Mouse (Mus musculus): ENCODE data around the gene Ube2g1. TPM values are rescaled to one million over a fixed set of nuclear protein-coding genes. Genes with fewer than 3 reads are reported as not detected.
"Not testable (repeated sequence)": the region's sequence is repeated elsewhere in the genome, so short reads cannot be mapped to it uniquely, and the experiment has no call there.

Ube2g1 gene
- polyA plus RNA-seq, 1 experiment from 2014 or later: 76.2 TPM

DNA sequence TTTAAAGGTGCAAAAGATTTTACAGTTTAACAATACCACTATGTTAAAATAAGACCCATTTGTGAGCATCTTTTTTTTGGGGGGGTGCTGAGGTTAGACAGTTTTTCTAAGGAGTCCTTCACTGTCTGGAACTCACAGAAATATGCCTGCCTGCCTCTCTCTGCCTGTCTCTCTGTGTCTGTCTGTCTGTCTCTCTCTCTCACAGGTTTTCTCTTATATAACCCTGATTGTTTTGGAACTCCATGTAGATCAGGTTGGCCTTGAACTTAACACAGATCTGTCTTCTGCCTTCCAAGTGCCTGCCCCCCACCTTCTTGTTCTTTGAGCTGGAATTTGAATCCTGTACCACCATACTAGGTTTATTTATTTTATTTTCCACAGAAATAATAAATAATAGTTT lies 2.2 kb downstream of the Ube2g1 start:
- Histone ChIP-seq H3K4me3 (replicated peaks) (no peak overlapping the region), H3K27ac (replicated peaks) (no peak overlapping the region), H3K4me1 (peaks cover 19% of the 10 kb centered on the region), H3K9ac (replicated peaks) (no peak overlapping the region), H3K27me3 (replicated peaks) (no peaks in the 10 kb centered on the region), H3K4me2 (peak overlapping the region; percentile 20; the same call in 1 of the 2 replicates), H3K9me3 (replicated peaks) (no peaks in the 10 kb centered on the region), H3K36me3 (no peaks in the 10 kb centered on the region)
- no peak for ATAC-seq (ENCODE audit: low FRiP score)

DNA sequence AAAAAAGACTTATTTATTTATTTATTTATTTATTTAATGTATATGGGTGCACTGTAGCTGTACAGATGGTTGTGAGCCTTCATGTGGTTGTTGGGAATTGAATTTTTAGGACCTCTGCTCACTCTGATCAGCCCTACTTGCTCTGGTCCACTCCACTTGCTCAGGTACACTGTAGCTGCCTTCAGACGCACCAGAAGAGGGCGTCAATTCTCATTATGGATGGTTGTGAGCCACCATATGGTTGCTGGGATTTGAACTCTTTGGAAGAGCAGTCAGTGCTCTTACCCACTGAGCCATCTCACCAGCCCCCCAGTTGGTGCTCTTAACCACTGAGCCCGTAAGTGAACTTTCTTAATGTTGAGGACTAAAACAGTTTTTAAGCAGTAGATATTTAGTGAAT lies 7.3 kb downstream of the Ube2g1 start:
- H3K4me2 ChIP-seq; H3K9me3 ChIP-seq (replicated peaks); H3K27ac ChIP-seq (replicated peaks); ATAC-seq (ENCODE audit: low FRiP score); H3K27me3 ChIP-seq (replicated peaks); H3K9ac ChIP-seq (replicated peaks); H3K4me3 ChIP-seq (replicated peaks); H3K36me3 ChIP-seq: not testable (repeated sequence)
- peaks cover 13% of the 10 kb centered on the region for H3K4me1 ChIP-seq
- WGBS: 85% methylated on average over 3 of the region's 3 CpGs

DNA sequence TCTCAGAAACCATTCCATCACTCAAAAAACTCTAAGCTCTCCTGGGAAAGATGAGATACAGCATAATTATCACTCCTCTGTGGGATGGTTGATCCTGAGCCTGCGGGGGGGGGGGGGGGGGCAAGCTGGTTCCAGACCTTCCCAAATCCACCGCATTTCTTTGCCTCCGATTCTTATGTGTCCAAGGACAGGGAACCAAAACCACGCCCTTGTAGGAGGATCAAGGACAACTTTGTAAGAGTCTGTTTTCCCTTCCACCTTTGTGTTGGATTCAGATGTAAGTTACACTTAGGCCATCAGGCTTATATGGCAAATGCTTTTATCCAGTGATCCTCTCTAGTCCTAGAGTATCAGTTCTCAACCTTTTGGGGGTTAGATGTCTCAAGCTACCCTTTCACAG lies 8.8 kb downstream of the Ube2g1 start:
- Histone ChIP-seq H3K4me3 (replicated peaks) (no peak overlapping the region), H3K4me2 (no peak overlapping the region), H3K27me3 (replicated peaks) (no peaks in the 10 kb centered on the region), H3K9ac (replicated peaks) (no peak overlapping the region), H3K9me3 (replicated peaks) (no peaks in the 10 kb centered on the region), H3K27ac (replicated peaks) (no peak overlapping the region), H3K36me3 (no peaks in the 10 kb centered on the region), H3K4me1 (peaks cover 2% of the 10 kb centered on the region; the same call in 1 of the 2 replicates)
- no peak for ATAC-seq (ENCODE audit: low FRiP score)
- WGBS: 94% methylated on average over 4 of the region's 4 CpGs

DNA sequence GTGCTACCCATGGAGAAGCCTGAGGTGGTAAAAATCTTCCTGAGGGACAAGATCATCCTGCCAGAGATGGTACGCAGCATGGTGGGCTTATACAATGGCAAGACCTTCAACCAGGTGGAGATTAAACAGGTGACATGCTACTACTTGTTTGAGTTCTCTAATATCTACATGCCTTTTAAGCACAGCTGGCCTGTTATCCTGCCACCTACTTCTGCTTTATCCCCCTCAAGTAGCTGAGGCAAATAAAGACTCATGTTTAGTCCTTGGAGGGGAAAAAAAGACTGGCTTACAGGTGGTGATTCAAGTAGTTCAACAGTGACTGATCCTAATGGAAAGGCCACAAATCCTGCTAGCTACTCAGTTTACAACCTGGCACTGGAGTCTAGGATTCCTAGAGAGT lies 11.4 kb downstream of the Ube2g1 start:
- no peaks in the 10 kb centered on the region for H3K27me3 ChIP-seq (replicated peaks)
- no peak overlapping the region for H3K9ac ChIP-seq (replicated peaks)
- no peak overlapping the region for H3K4me3 ChIP-seq (replicated peaks)
- no peak overlapping the region for H3K27ac ChIP-seq (replicated peaks)
- no peak overlapping the region for H3K4me2 ChIP-seq
- no peaks in the 10 kb centered on the region for H3K4me1 ChIP-seq
- no peaks in the 10 kb centered on the region for H3K36me3 ChIP-seq
- no peaks in the 10 kb centered on the region for H3K9me3 ChIP-seq (replicated peaks)
- 100% methylated on average over 1 of the region's 1 CpGs for WGBS
- no peak for ATAC-seq (ENCODE audit: low FRiP score)

DNA sequence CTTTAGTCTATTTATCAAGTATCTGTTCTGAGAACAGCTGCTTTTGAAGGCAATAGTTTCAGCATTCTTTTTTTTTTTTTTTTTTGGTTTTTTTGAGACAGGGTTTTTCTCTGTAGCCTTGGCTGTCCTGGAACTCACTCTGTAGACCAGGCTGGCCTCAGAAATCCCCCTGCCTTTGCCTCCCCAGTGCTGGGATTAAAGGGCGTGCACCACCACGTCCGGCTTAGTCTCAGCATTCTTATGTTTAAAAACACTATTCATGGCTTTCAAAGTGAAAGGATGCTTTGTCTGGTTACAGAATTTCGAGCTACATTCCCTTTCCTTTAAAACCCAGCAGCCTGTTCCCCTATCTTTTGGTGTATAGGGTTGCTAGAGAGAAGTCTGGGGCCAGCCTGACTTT lies 35.6 kb downstream of the Ube2g1 start:
- Histone ChIP-seq H3K9ac (replicated peaks) (no peak overlapping the region), H3K27ac (replicated peaks) (no peak overlapping the region), H3K4me2 (no peak overlapping the region), H3K4me3 (replicated peaks) (no peak overlapping the region), H3K9me3 (replicated peaks) (no peaks in the 10 kb centered on the region), H3K27me3 (replicated peaks) (no peaks in the 10 kb centered on the region), H3K36me3 (no peaks in the 10 kb centered on the region), H3K4me1 (no peaks in the 10 kb centered on the region)
- WGBS: 28% methylated on average over 4 of the region's 4 CpGs
- no peak for ATAC-seq (ENCODE audit: low FRiP score)

DNA sequence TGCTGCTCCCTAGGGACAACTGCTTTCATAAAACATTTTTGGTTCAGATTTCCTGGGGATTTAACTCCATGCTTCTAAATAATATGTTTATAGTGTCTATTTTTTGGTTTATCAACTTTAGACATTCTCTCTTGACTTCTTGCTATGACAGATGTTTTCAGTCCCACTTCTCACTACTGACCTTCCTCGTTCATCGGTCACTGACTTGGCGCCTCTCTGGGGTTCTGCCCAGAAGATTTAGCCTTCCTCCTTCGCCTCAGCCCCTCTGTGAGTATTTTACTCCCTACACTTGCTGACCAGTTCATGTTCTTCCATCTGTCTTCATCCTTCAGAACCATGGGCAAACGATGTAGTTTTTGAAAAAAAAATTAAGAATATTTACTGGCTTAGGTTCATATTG lies 38.3 kb downstream of the Ube2g1 start:
- Histone ChIP-seq H3K27me3 (replicated peaks) (no peaks in the 10 kb centered on the region), H3K4me2 (no peak overlapping the region), H3K36me3 (no peaks in the 10 kb centered on the region), H3K9ac (replicated peaks) (no peak overlapping the region), H3K27ac (replicated peaks) (no peak overlapping the region), H3K4me1 (no peaks in the 10 kb centered on the region), H3K9me3 (replicated peaks) (no peaks in the 10 kb centered on the region), H3K4me3 (replicated peaks) (no peak overlapping the region)
- WGBS: 93% methylated on average over 5 of the region's 5 CpGs
- ATAC-seq (ENCODE audit: low FRiP score): no peak

DNA sequence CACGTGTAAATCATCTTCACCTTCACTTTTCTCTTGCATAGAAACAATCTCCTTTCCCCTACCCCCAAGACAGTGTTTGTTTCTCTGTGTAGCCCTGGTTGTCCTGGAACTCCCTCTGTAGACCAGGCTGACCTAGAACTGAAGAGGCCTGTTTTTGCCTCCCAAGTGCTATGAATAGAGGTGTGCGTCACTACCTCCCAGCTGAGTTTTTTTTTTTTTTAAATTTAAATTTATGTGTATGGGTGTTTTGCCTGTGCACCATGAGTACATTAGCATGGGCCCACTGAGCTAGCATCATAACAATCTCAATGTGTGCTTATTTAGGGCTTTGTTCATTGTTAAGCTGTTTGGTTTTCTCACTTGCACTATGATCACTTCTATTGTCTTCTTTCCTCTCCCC lies 43.3 kb downstream of the Ube2g1 start:
- Histone ChIP-seq H3K27me3 (replicated peaks) (no peaks in the 10 kb centered on the region), H3K9me3 (replicated peaks) (no peaks in the 10 kb centered on the region), H3K27ac (replicated peaks) (no peak overlapping the region), H3K4me1 (no peaks in the 10 kb centered on the region), H3K4me3 (replicated peaks) (no peak overlapping the region), H3K4me2 (no peak overlapping the region), H3K9ac (replicated peaks) (no peak overlapping the region), H3K36me3 (no peaks in the 10 kb centered on the region)
- no peak for ATAC-seq (ENCODE audit: low FRiP score)
- 75% methylated on average over 2 of the region's 2 CpGs for WGBS

DNA sequence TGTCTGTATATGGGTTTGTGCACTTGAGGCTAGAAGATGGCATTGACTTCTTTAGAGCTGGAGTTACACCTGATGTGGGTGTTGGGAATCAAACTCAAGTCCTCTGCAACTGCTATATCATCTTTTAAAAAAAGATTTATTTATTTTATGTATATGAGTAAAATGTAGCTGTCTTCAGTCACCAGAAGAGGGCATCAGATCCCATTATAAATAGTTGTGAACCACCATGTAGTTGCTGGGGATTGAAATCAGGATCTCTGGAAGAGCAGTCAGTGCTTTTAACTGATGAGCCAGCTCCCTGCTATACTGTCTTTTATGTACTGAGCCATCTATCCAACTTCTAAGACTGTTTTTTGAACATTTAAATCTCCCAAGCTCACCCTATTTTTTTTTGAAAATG lies 52.8 kb downstream of the Ube2g1 start:
- no peak for ATAC-seq (ENCODE audit: low FRiP score)
- H3K4me3 ChIP-seq (replicated peaks): no peak overlapping the region
- H3K27ac ChIP-seq (replicated peaks): no peak overlapping the region
- no peaks in the 10 kb centered on the region for H3K4me1 ChIP-seq
- H3K36me3 ChIP-seq: no peaks in the 10 kb centered on the region
- no peak overlapping the region for H3K9ac ChIP-seq (replicated peaks)
- H3K4me2 ChIP-seq: no peak overlapping the region
- no peaks in the 10 kb centered on the region for H3K27me3 ChIP-seq (replicated peaks)
- no peaks in the 10 kb centered on the region for H3K9me3 ChIP-seq (replicated peaks)

DNA sequence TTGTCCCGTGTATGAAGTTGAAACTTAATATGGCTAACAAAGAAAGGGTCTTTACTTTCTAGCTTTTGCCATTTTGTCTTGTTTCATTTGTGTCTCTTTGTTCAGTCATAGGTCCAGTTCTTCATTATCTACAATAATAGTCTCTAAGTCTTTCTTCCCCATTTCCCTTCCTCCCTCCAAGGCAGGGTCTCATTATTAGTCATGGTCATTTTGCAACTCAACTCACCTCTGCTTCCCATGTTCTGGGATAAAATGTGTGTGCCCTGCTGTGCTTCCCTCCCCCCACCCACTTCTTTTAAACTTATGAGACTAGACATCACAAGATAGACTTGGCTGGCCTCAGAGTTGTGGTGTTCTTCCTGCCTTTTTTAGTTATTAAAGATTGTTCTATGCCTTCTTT lies 53.3 kb downstream of the Ube2g1 start:
- H3K4me1 ChIP-seq: no peaks in the 10 kb centered on the region
- H3K36me3 ChIP-seq: no peaks in the 10 kb centered on the region
- H3K4me3 ChIP-seq (replicated peaks): no peak overlapping the region
- H3K9ac ChIP-seq (replicated peaks): no peak overlapping the region
- no peak for ATAC-seq (ENCODE audit: low FRiP score)
- no peaks in the 10 kb centered on the region for H3K27me3 ChIP-seq (replicated peaks)
- H3K9me3 ChIP-seq (replicated peaks): no peaks in the 10 kb centered on the region
- no peak overlapping the region for H3K4me2 ChIP-seq
- no peak overlapping the region for H3K27ac ChIP-seq (replicated peaks)
- WGBS: 93% methylated on average over 1 of the region's 1 CpGs

DNA sequence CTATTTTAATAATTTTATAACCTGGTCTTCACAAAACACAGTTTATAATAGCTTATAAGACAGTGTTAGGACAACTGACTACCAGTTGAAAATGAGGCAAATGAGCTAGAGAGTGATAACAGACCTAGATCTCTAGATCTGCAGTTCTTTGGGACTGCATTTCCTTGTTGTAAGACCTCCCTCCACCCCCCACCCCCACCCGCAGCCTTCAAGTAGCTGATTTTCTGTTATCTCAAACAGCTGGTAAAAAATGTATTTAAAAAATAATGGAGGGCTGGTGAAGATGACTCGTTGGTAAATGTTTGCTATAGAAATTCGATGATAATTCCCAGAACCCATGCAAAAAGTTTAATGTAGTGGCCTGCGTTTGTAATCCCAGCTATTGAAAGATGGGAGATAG lies 57.6 kb downstream of the Ube2g1 start:
- no peak for ATAC-seq (ENCODE audit: low FRiP score)
- no peak overlapping the region for H3K27ac ChIP-seq (replicated peaks)
- no peaks in the 10 kb centered on the region for H3K4me1 ChIP-seq
- no peak overlapping the region for H3K4me3 ChIP-seq (replicated peaks)
- H3K9ac ChIP-seq (replicated peaks): no peak overlapping the region
- H3K9me3 ChIP-seq (replicated peaks): no peaks in the 10 kb centered on the region
- H3K27me3 ChIP-seq (replicated peaks): no peaks in the 10 kb centered on the region
- no peaks in the 10 kb centered on the region for H3K36me3 ChIP-seq
- 98% methylated on average over 4 of the region's 4 CpGs for WGBS
- no peak overlapping the region for H3K4me2 ChIP-seq

DNA sequence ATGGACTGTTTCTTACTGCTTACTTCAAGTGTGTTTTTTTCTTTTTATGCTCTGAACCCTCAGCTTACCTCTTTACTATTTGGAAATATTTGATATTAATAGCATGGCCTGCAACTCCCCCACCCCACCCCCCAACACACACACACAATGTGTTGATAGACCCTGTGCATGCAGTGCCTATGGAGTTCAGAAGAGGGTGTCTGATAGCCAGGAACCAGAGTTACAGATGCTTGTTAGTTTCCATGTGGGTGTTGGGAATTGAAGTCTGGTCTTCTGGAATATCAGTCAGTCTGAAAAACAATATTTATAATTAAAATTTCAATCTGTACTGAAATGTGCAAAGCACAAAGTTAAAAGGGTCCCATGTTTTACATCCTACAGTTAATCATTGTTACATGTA lies 63.6 kb downstream of the Ube2g1 start:
- no peaks in the 10 kb centered on the region for H3K36me3 ChIP-seq

DNA sequence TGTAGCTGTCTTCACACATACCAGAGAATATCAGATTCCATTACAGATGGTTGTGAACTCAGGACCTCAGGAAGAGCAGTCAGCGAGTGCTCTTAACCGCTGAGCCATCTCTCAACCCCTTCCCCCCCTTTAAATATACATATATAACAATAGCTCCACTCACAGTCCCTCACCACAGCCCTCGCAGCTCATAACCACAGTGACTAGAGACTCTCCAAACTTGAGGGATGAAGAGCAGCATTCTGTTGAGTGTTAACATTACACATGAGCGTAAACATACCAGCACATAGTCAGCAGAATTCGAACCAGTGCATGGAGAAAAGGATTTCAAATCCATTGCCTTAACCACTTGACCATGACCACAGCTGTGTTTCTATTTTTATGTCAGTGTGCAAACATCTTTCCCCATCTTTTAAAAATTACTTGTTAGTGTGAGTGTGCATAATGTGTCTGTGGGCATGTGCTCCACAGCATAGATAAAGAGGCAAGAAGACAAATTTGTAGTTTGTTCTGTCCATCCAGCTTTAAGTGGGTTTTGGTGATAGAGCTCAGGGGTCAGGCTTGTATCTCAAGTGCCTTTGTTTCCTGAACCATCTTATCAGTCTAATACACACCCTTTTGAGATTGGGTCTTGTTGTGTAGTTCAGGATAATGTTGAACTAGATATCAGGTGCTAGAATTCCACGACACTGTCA lies 64.4 kb downstream of the Ube2g1 start:
- H3K9ac ChIP-seq (replicated peaks): no peak overlapping the region
- no peaks in the 10 kb centered on the region for H3K9me3 ChIP-seq (replicated peaks)
- no peak overlapping the region for H3K4me2 ChIP-seq
- H3K4me3 ChIP-seq (replicated peaks): no peak overlapping the region
- H3K27me3 ChIP-seq (replicated peaks): no peaks in the 10 kb centered on the region
- WGBS: 85% methylated on average over 6 of the region's 6 CpGs
- no peak for ATAC-seq (ENCODE audit: low FRiP score)
- no peaks in the 10 kb centered on the region for H3K4me1 ChIP-seq
- H3K27ac ChIP-seq (replicated peaks): no peak overlapping the region
- no peaks in the 10 kb centered on the region for H3K36me3 ChIP-seq

More for the DNA sequence above, 63.6 kb downstream of the Ube2g1 start:
- Histone ChIP-seq H3K4me2 (no peak overlapping the region), H3K4me1 (no peaks in the 10 kb centered on the region), H3K27me3 (replicated peaks) (no peaks in the 10 kb centered on the region), H3K9ac (replicated peaks) (no peak overlapping the region), H3K9me3 (replicated peaks) (no peaks in the 10 kb centered on the region), H3K27ac (replicated peaks) (no peak overlapping the region), H3K4me3 (replicated peaks) (no peak overlapping the region)
- no peak for ATAC-seq (ENCODE audit: low FRiP score)

DNA sequence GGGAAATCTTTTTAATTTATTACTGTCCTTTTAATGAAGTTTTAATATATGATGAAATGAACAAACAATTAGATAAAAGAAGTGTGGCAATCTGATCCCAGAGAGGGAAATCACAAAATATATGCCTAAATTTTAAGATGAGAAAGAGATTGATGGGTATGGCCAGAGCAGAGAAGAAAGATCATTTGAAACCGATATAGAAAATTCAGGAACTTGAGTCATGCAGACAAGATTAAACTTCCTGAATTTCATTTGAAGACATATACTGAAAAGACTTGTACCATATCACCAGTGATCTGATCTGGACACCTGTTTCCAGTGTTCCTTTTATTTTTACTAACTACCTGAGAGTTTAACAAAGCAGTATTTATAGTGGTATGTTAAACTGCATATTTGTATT lies 65.4 kb downstream of the Ube2g1 start:
- Histone ChIP-seq H3K9me3 (replicated peaks) (no peaks in the 10 kb centered on the region), H3K27ac (replicated peaks) (no peak overlapping the region), H3K27me3 (replicated peaks) (no peaks in the 10 kb centered on the region), H3K9ac (replicated peaks) (no peak overlapping the region), H3K36me3 (no peaks in the 10 kb centered on the region), H3K4me1 (no peaks in the 10 kb centered on the region), H3K4me2 (no peak overlapping the region), H3K4me3 (replicated peaks) (no peak overlapping the region)
- WGBS: 89% methylated on average over 1 of the region's 1 CpGs
- ATAC-seq (ENCODE audit: low FRiP score): no peak
